Mouse (Mus musculus) forebrain, embryonic 13.5 days (tissue): Measurements from ENCODE around the gene Mri1. TPM values are rescaled to one million over a fixed set of nuclear protein-coding genes. Genes with fewer than 3 reads are reported as not detected.
"Not testable (repeated sequence)": the region's sequence is repeated elsewhere in the genome, so short reads cannot be mapped to it uniquely, and the experiment has no call there.

ENCODE experiments used
- ATAC-seq: fragments of 200-750 bp; cut with Nextera tagmentation; 2 replicates; pipeline ENCODE4 v1.8.0; 2017
- H3K27ac ChIP-seq: fragments of 300-500 bp; sonication (generic); 2 replicates; pipeline ENCODE4 v1.5.1; 2015; ENCODE audit warnings: inconsistent platforms, mild to moderate bottlenecking, moderate library complexity
- H3K27me3 ChIP-seq: fragments of 300-500 bp; sonication (generic); 2 replicates; pipeline ENCODE4 v1.6.1; 2015; ENCODE audit warnings: mild to moderate bottlenecking, inconsistent platforms
- H3K36me3 ChIP-seq: fragments of 300-500 bp; sonication (generic); 2 replicates; pipeline ENCODE4 v1.6.1; 2015; ENCODE audit warnings: mild to moderate bottlenecking, inconsistent platforms; ENCODE audit not compliant: poor library complexity, severe bottlenecking
- H3K4me1 ChIP-seq: fragments of 300-500 bp; sonication (generic); 2 replicates; pipeline ENCODE4 v1.6.1; 2015; ENCODE audit warnings: inconsistent platforms
- H3K4me2 ChIP-seq: fragments of 300-500 bp; sonication (generic); 2 replicates; pipeline ENCODE4 v1.6.1; 2015; ENCODE audit warnings: inconsistent platforms, mild to moderate bottlenecking, moderate library complexity
- H3K4me3 ChIP-seq: fragments of 300-500 bp; sonication (generic); 2 replicates; pipeline ENCODE4 v1.5.1; 2015; ENCODE audit warnings: mild to moderate bottlenecking, inconsistent platforms
- H3K9ac ChIP-seq: fragments of 300-500 bp; sonication (generic); 2 replicates; pipeline ENCODE4 v1.6.1; 2015; ENCODE audit warnings: mild to moderate bottlenecking, inconsistent platforms
- H3K9me3 ChIP-seq: fragments of 300-500 bp; sonication (generic); replicated peaks from 2 replicates; pipeline ENCODE4 v1.6.1; 2016; ENCODE audit warnings: inconsistent platforms
- WGBS: fragments of 180-500 bp; shearing (Covaris S2); methylation state at CpG from one replicate; pipeline ENCODE4 v1.1.7; 2015; 5-methylcytosine and 5-hydroxymethylcytosine counted together
- polyA plus RNA-seq: library from polyadenylated mRNA; unstranded; fragments of >200 nt; fragmentation: Nextera tagmentation; extraction: Ambion mirVana; gene quantifications from 2 replicates; pipeline ENCODE4 v1.2.1, GENCODE M21; 2015

The Mri1 gene
- 57.3 and 64.1 TPM in 2 replicates for polyA plus RNA-seq

GRCm38 (mm10) chr8:84256822-84257610, at the start of gene Mri1:
Mri1 (minus strand) TSS chr8:84257326.
- Histone ChIP-seq H3K4me2 (peak within 1 kb of the TSS; percentile 97), H3K4me3 (peak within 1 kb of the TSS; percentile 81), H3K4me1 (peaks cover 18% of the 10 kb centered on the region), H3K27ac (peak within 1 kb of the TSS; percentile 92), H3K36me3 (peaks cover 74% of the 10 kb centered on the region), H3K9ac (peak within 1 kb of the TSS; percentile 89), H3K9me3 (no peaks in the 10 kb centered on the region), H3K27me3 (no peaks in the 10 kb centered on the region)
- WGBS: under 1% methylated on average over 64 of the region's 64 CpGs
- peak; percentile 93 for ATAC-seq

GRCm38 (mm10) chr8:84303951-84304350, 46.8 kb upstream of the Mri1 start:
- H3K4me1 ChIP-seq: no peaks in the 10 kb centered on the region
- no peak overlapping the region for H3K27ac ChIP-seq
- no peak overlapping the region for H3K4me3 ChIP-seq
- no peak overlapping the region for H3K9ac ChIP-seq
- WGBS: 94% methylated on average over 2 of the region's 2 CpGs
- H3K27me3 ChIP-seq: no peaks in the 10 kb centered on the region
- no peaks in the 10 kb centered on the region for H3K36me3 ChIP-seq
- 0 out of 2 replicates have a peak, but pooled peaks cover 4% of the 10 kb centered on the region for H3K9me3 ChIP-seq
- ATAC-seq: no peak
- H3K4me2 ChIP-seq: no peak overlapping the region

- Histone ChIP-seq H3K4me2 (no peak overlapping the region), H3K27me3 (no peaks in the 10 kb centered on the region), H3K27ac (no peak overlapping the region), H3K4me1 (no peaks in the 10 kb centered on the region), H3K36me3 (no peaks in the 10 kb centered on the region), H3K9ac (no peak overlapping the region), H3K9me3 (0 out of 2 replicates have a peak, but pooled peaks cover 4% of the 10 kb centered on the region), H3K4me3 (no peak overlapping the region)
- WGBS: 64% methylated on average over 5 of the region's 5 CpGs
- ATAC-seq: no peak
Observed at GRCm38 (mm10) chr8:84297029-84297785, 40.1 kb upstream of the Mri1 start.

GRCm38 (mm10) chr8:84291688-84292087, 34.6 kb upstream of the Mri1 start:
- Histone ChIP-seq H3K9me3 (no peaks in the 10 kb centered on the region), H3K4me3 (no peak overlapping the region), H3K4me1 (no peaks in the 10 kb centered on the region), H3K9ac (no peak overlapping the region), H3K4me2 (no peak overlapping the region), H3K27ac (no peak overlapping the region), H3K36me3 (no peaks in the 10 kb centered on the region), H3K27me3 (no peaks in the 10 kb centered on the region)
- ATAC-seq: no peak
- WGBS: 24% methylated on average over 8 of the region's 8 CpGs

GRCm38 (mm10) chr8:84291086-84291485, 34.0 kb upstream of the Mri1 start:
- no peak overlapping the region for H3K9ac ChIP-seq
- H3K4me2 ChIP-seq: no peak overlapping the region
- no peaks in the 10 kb centered on the region for H3K9me3 ChIP-seq
- H3K4me3 ChIP-seq: no peak overlapping the region
- H3K27me3 ChIP-seq: no peaks in the 10 kb centered on the region
- H3K36me3 ChIP-seq: no peaks in the 10 kb centered on the region
- no peaks in the 10 kb centered on the region for H3K4me1 ChIP-seq
- H3K27ac ChIP-seq: no peak overlapping the region
- ATAC-seq: no peak
- WGBS: 72% methylated on average over 5 of the region's 5 CpGs

- H3K9ac ChIP-seq: no peak overlapping the region
- H3K4me2 ChIP-seq: no peak overlapping the region
- no peaks in the 10 kb centered on the region for H3K4me1 ChIP-seq
- no peak for ATAC-seq
- 54% methylated on average over 2 of the region's 2 CpGs for WGBS
- no peaks in the 10 kb centered on the region for H3K36me3 ChIP-seq
- H3K4me3 ChIP-seq: no peak overlapping the region
- no peak overlapping the region for H3K27ac ChIP-seq
- H3K27me3 ChIP-seq: no peaks in the 10 kb centered on the region
- no peaks in the 10 kb centered on the region for H3K9me3 ChIP-seq
Observed at GRCm38 (mm10) chr8:84288892-84289291, 31.8 kb upstream of the Mri1 start.

- not testable (repeated sequence) for H3K36me3 ChIP-seq, ATAC-seq, H3K27me3 ChIP-seq, H3K4me2 ChIP-seq, H3K4me3 ChIP-seq, H3K9me3 ChIP-seq, H3K27ac ChIP-seq, H3K4me1 ChIP-seq, H3K9ac ChIP-seq
- WGBS: 54% methylated on average over 5 of the region's 5 CpGs
Observed at GRCm38 (mm10) chr8:84285665-84286064, 28.5 kb upstream of the Mri1 start.

GRCm38 (mm10) chr8:84284608-84285063, 27.5 kb upstream of the Mri1 start:
- Histone ChIP-seq H3K4me1 (no peaks in the 10 kb centered on the region), H3K36me3 (no peaks in the 10 kb centered on the region), H3K4me2 (no peak overlapping the region), H3K27me3 (no peaks in the 10 kb centered on the region), H3K4me3 (no peak overlapping the region), H3K27ac (no peak overlapping the region), H3K9me3 (no peaks in the 10 kb centered on the region), H3K9ac (no peak overlapping the region)
- 50% methylated on average over 9 of the region's 9 CpGs for WGBS
- no peak for ATAC-seq

- Histone ChIP-seq H3K27me3 (no peaks in the 10 kb centered on the region; the same call in 1 of the 2 replicates), H3K36me3 (no peaks in the 10 kb centered on the region), H3K9me3 (no peaks in the 10 kb centered on the region), H3K4me2 (no peak overlapping the region), H3K27ac (no peak overlapping the region), H3K4me3 (no peak overlapping the region), H3K9ac (no peak overlapping the region), H3K4me1 (no peaks in the 10 kb centered on the region)
- no peak for ATAC-seq
- WGBS: 85% methylated on average over 10 of the region's 10 CpGs
Observed at GRCm38 (mm10) chr8:84280777-84281176, 23.7 kb upstream of the Mri1 start.

GRCm38 (mm10) chr8:84276447-84276846, 19.3 kb upstream of the Mri1 start:
- Histone ChIP-seq H3K4me2 (no peak overlapping the region), H3K36me3 (no peaks in the 10 kb centered on the region), H3K4me3 (no peak overlapping the region), H3K27ac (no peak overlapping the region), H3K4me1 (no peaks in the 10 kb centered on the region), H3K9ac (no peak overlapping the region), H3K27me3 (peaks cover 5% of the 10 kb centered on the region; the same call in 1 of the 2 replicates), H3K9me3 (no peaks in the 10 kb centered on the region)
- WGBS: 66% methylated on average over 1 of the region's 1 CpGs
- ATAC-seq: no peak

- Histone ChIP-seq H3K4me1 (peaks cover 13% of the 10 kb centered on the region), H3K9ac (no peak overlapping the region), H3K4me2 (no peak overlapping the region), H3K9me3 (no peaks in the 10 kb centered on the region), H3K27ac (no peak overlapping the region), H3K36me3 (no peaks in the 10 kb centered on the region), H3K4me3 (no peak overlapping the region), H3K27me3 (peaks cover 5% of the 10 kb centered on the region; the same call in 1 of the 2 replicates)
- WGBS: 84% methylated on average over 3 of the region's 3 CpGs
- ATAC-seq: no peak
Observed at GRCm38 (mm10) chr8:84273968-84274367, 16.8 kb upstream of the Mri1 start.

- peaks cover 16% of the 10 kb centered on the region for H3K4me1 ChIP-seq
- WGBS: 80% methylated on average over 4 of the region's 4 CpGs
- no peak for ATAC-seq
Observed at GRCm38 (mm10) chr8:84272302-84272701, 15.2 kb upstream of the Mri1 start.

More at GRCm38 (mm10) chr8:84272302-84272701, 15.2 kb upstream of the Mri1 start:
- H3K27me3 ChIP-seq: peaks cover 5% of the 10 kb centered on the region; the same call in 1 of the 2 replicates
- no peaks in the 10 kb centered on the region for H3K9me3 ChIP-seq
- H3K27ac ChIP-seq: no peak overlapping the region
- H3K9ac ChIP-seq: no peak overlapping the region
- no peak overlapping the region for H3K4me2 ChIP-seq
- H3K4me3 ChIP-seq: no peak overlapping the region
- 0 out of 2 replicates have a peak, but pooled peaks cover 5% of the 10 kb centered on the region for H3K36me3 ChIP-seq
